Mouse (Mus musculus) testis, adult 2 months (tissue): Measurements from ENCODE around the gene Palld. TPM values are rescaled to one million over a fixed set of nuclear protein-coding genes. Genes with fewer than 3 reads are reported as not detected.
A peak's percentile ranks its signal among the peaks of the same experiment; 100 is the strongest.

Experiments used
- H3K27ac ChIP-seq: fragments of 200-500 bp; 2 replicates; pipeline ENCODE4 v1.5.1; 2012; ENCODE audit warnings: low read depth, low read length; ENCODE audit not compliant: control insufficient read depth, insufficient read depth
- H3K27me3 ChIP-seq: fragments of 200-500 bp; 2 replicates; pipeline ENCODE4 v1.6.1; 2012; ENCODE audit warnings: mild to moderate bottlenecking, low read length, moderate library complexity; ENCODE audit not compliant: control insufficient read depth, insufficient read depth
- H3K36me3 ChIP-seq: fragments of 200-500 bp; 2 replicates; pipeline ENCODE4 v1.6.1; 2012; ENCODE audit warnings: mild to moderate bottlenecking, low read length; ENCODE audit not compliant: control insufficient read depth, insufficient read depth
- H3K4me1 ChIP-seq: fragments of 200-500 bp; 2 replicates; pipeline ENCODE4 v1.6.1; 2012; ENCODE audit warnings: low read length; ENCODE audit not compliant: control insufficient read depth, insufficient read depth
- H3K4me3 ChIP-seq: fragments of 200-500 bp; 2 replicates; pipeline ENCODE4 v1.5.1; 2012; ENCODE audit warnings: low read depth, mild to moderate bottlenecking, low read length, moderate library complexity, mixed read lengths; ENCODE audit not compliant: control insufficient read depth
- CTCF ChIP-seq: fragments of 200-500 bp; IDR thresholded peaks from 2 replicates; pipeline ENCODE4 v1.5.1; 2012; ENCODE audit warnings: low read depth, mild to moderate bottlenecking, inconsistent platforms, low read length, moderate library complexity; ENCODE audit not compliant: control insufficient read depth, insufficient read depth, insufficient replicate concordance
- POLR2A ChIP-seq: fragments of 200-500 bp; IDR thresholded peaks from 2 replicates; pipeline ENCODE4 v1.6.1; 2012; ENCODE audit warnings: low read depth, mild to moderate bottlenecking, inconsistent platforms, low read length, moderate library complexity; ENCODE audit not compliant: control insufficient read depth
- polyA plus RNA-seq: library from polyadenylated mRNA; depleted of rRNA; stranded (reverse); fragments of >200 nt; gene quantifications from 2 replicates; pipeline ENCODE4 v1.2.3, GENCODE M21; 2012

Gene Palld
- polyA plus RNA-seq, 1 experiment: 7.8 TPM

GRCm38 (mm10) chr8:61773595-61774088 lies 128.8 kb downstream of the Palld start:
- Histone ChIP-seq H3K4me1 (no peaks in the 10 kb centered on the region), H3K4me3 (no peak overlapping the region), H3K27me3 (no peaks in the 10 kb centered on the region), H3K27ac (no peak overlapping the region), H3K36me3 (no peaks in the 10 kb centered on the region)
- no peak for TF ChIP-seq POLR2A
- TF ChIP-seq CTCF: no peak

GRCm38 (mm10) chr8:61771328-61771727 lies 131.2 kb downstream of the Palld start:
- TF ChIP-seq POLR2A: no peak
- TF ChIP-seq CTCF: no peak
- no peaks in the 10 kb centered on the region for H3K27me3 ChIP-seq
- H3K27ac ChIP-seq: no peak overlapping the region
- H3K36me3 ChIP-seq: no peaks in the 10 kb centered on the region
- no peak overlapping the region for H3K4me3 ChIP-seq
- no peaks in the 10 kb centered on the region for H3K4me1 ChIP-seq

GRCm38 (mm10) chr8:61769340-61769879 lies 133.1 kb downstream of the Palld start:
- TF ChIP-seq POLR2A (no peak), CTCF (no peak)
- H3K27me3 ChIP-seq: no peaks in the 10 kb centered on the region
- no peak overlapping the region for H3K4me3 ChIP-seq
- no peaks in the 10 kb centered on the region for H3K36me3 ChIP-seq
- H3K27ac ChIP-seq: no peak overlapping the region
- no peaks in the 10 kb centered on the region for H3K4me1 ChIP-seq

- no peak for TF ChIP-seq CTCF
- TF ChIP-seq POLR2A: no peak
Measured at GRCm38 (mm10) chr8:61760190-61760578, 142.3 kb downstream of the Palld start.

GRCm38 (mm10) chr8:61759327-61760189 lies 142.9 kb downstream of the Palld start:
- Histone ChIP-seq H3K36me3 (no peaks in the 10 kb centered on the region), H3K4me1 (peaks cover 9% of the 10 kb centered on the region), H3K27ac (no peak overlapping the region), H3K27me3 (no peaks in the 10 kb centered on the region), H3K4me3 (peak overlapping the region; percentile 18)
- TF ChIP-seq CTCF (no peak), POLR2A (no peak)

More at GRCm38 (mm10) chr8:61760190-61760578, 142.3 kb downstream of the Palld start:
- Histone ChIP-seq H3K4me1 (peaks cover 9% of the 10 kb centered on the region), H3K27ac (no peak overlapping the region), H3K36me3 (no peaks in the 10 kb centered on the region), H3K4me3 (peak overlapping the region; percentile 18), H3K27me3 (no peaks in the 10 kb centered on the region)

- Histone ChIP-seq H3K27ac (no peak overlapping the region), H3K27me3 (no peaks in the 10 kb centered on the region), H3K4me3 (no peak overlapping the region), H3K4me1 (peaks cover 9% of the 10 kb centered on the region), H3K36me3 (no peaks in the 10 kb centered on the region)
- TF ChIP-seq POLR2A (no peak), CTCF (no peak)
Measured at GRCm38 (mm10) chr8:61758686-61759326, 143.7 kb downstream of the Palld start.

- Histone ChIP-seq H3K4me3 (no peak overlapping the region), H3K27ac (no peak overlapping the region), H3K27me3 (no peaks in the 10 kb centered on the region), H3K4me1 (peaks cover 9% of the 10 kb centered on the region), H3K36me3 (no peaks in the 10 kb centered on the region)
- TF ChIP-seq POLR2A: no peak
- TF ChIP-seq CTCF: no peak
Measured at GRCm38 (mm10) chr8:61756971-61757965, 145.2 kb downstream of the Palld start.
